Mouse (Mus musculus) c-Kit-positive CD71-positive TER-119-negative erythroid progenitor cells, embryonic 14.5 days (primary cell): ENCODE results near the gene Bcor.

Experiments used
- DNase-seq: peaks from one replicate; pipeline ENCODE4 v3.0.0-alpha.2; 2013; ENCODE audit warnings: low read depth

The Bcor gene

GRCm38 (mm10) chrX:12126408-12127105 is 33.6 kb downstream of the Bcor start:
- DNase-seq, result no peak

- DNase-seq, result no peak
Observed at GRCm38 (mm10) chrX:12124571-12124970, 35.6 kb downstream of the Bcor start.

GRCm38 (mm10) chrX:12123687-12124087 is 36.5 kb downstream of the Bcor start:
- DNase-seq, result no peak

- DNase-seq, result no peak
Observed at GRCm38 (mm10) chrX:12122594-12123331, 37.4 kb downstream of the Bcor start.

- peak; percentile 34 for DNase-seq
Observed at GRCm38 (mm10) chrX:12119476-12119875, 40.7 kb downstream of the Bcor start.

- DNase-seq, result no peak
Observed at GRCm38 (mm10) chrX:12116128-12116527, 44.0 kb downstream of the Bcor start.

- DNase-seq, result no peak
Observed at GRCm38 (mm10) chrX:12112166-12112565, 48.0 kb downstream of the Bcor start.

- no peak for DNase-seq
Observed at GRCm38 (mm10) chrX:12110518-12110917, 49.6 kb downstream of the Bcor start.

GRCm38 (mm10) chrX:12105358-12105757 is 54.8 kb downstream of the Bcor start:
- no peak for DNase-seq

GRCm38 (mm10) chrX:12096783-12097526 is 63.2 kb downstream of the Bcor start:
- DNase-seq, result no peak

- no peak for DNase-seq
Observed at GRCm38 (mm10) chrX:12093371-12093770, 66.8 kb downstream of the Bcor start.

GRCm38 (mm10) chrX:12091431-12092061 is 68.6 kb downstream of the Bcor start:
- DNase-seq, result no peak

- DNase-seq, result no peak
Observed at GRCm38 (mm10) chrX:12090871-12091404, 69.2 kb downstream of the Bcor start.

GRCm38 (mm10) chrX:12090151-12090870 is 69.8 kb downstream of the Bcor start:
- DNase-seq, result no peak

- no peak for DNase-seq
Observed at GRCm38 (mm10) chrX:12089353-12090081, 70.6 kb downstream of the Bcor start.

GRCm38 (mm10) chrX:12089027-12089340 is 71.2 kb downstream of the Bcor start:
- DNase-seq, result no peak

- no peak for DNase-seq
Observed at GRCm38 (mm10) chrX:12088301-12089026, 71.7 kb downstream of the Bcor start.

- no peak for DNase-seq
Observed at GRCm38 (mm10) chrX:12087511-12088300, 72.4 kb downstream of the Bcor start.
